In genomic region chr4:102913176-102913575, GRCm38 (mm10) we compare ENCODE assay signal across 4 mouse cellular contexts.
"Had no signal": no experiment of that assay in that cellular context is flagged by ENCODE, and none has a peak within 500 bp of the region (broad histone marks: within the 10 kb centered on the region; RNA-seq: fewer than 3 reads in every experiment).

No protein-coding gene starts in this region.

- ATAC-seq: midbrain, embryonic 13.5 days had no signal

- DNase-seq: kidney, adult 11 months; kidney, adult 9 months; lung, adult 18-20 months had no signal
